Mouse (Mus musculus) ES-Bruce4 (cell line): Measurements from ENCODE around the gene Nudcd3. TPM values are rescaled to one million over a fixed set of nuclear protein-coding genes. Genes with fewer than 3 reads are reported as not detected.

Experiments
- H3K27ac ChIP-seq: 2 replicates; pipeline ENCODE4 v1.5.1; 2012; ENCODE audit warnings: low read length, inconsistent platforms; ENCODE audit not compliant: insufficient read depth
- H3K27me3 ChIP-seq: 2 replicates; pipeline ENCODE4 v1.6.1; 2012; ENCODE audit warnings: mild to moderate bottlenecking, low read length, inconsistent platforms; ENCODE audit not compliant: control insufficient read depth, poor library complexity, insufficient read depth, severe bottlenecking
- H3K36me3 ChIP-seq: 2 replicates; pipeline ENCODE4 v1.6.1; 2012; ENCODE audit warnings: inconsistent platforms, mild to moderate bottlenecking, low read length, moderate library complexity; ENCODE audit not compliant: control insufficient read depth, poor library complexity, insufficient read depth, severe bottlenecking
- H3K4me1 ChIP-seq: one replicate; pipeline ENCODE4 v1.8.1; 2011; ENCODE audit warnings: low read length; ENCODE audit not compliant: control insufficient read depth, insufficient read depth
- H3K4me3 ChIP-seq: 2 replicates; pipeline ENCODE4 v1.5.1; 2011; ENCODE audit warnings: low read depth, mild to moderate bottlenecking, low read length
- H3K9ac ChIP-seq: 2 replicates; pipeline ENCODE4 v1.6.1; 2012; ENCODE audit warnings: low read depth, mild to moderate bottlenecking, inconsistent platforms; ENCODE audit not compliant: poor library complexity, severe bottlenecking
- H3K9me3 ChIP-seq: replicated peaks from 2 replicates; pipeline ENCODE4 v1.6.1; 2012; ENCODE audit warnings: mild to moderate bottlenecking, low read length, inconsistent platforms; ENCODE audit not compliant: control insufficient read depth, poor library complexity, insufficient read depth, severe bottlenecking
- CTCF ChIP-seq: IDR thresholded peaks from one replicate; pipeline ENCODE4 v1.8.1; 2011; ENCODE audit warnings: low read depth, low read length
- EP300 ChIP-seq: IDR thresholded peaks from 2 replicates; pipeline ENCODE4 v1.6.1; 2011; ENCODE audit warnings: low read depth, low read length; ENCODE audit not compliant: insufficient read depth
- POLR2A ChIP-seq: IDR thresholded peaks from one replicate; pipeline ENCODE4 v1.8.1; 2011; ENCODE audit warnings: low read length; ENCODE audit not compliant: insufficient read depth
- polyA plus RNA-seq: library from polyadenylated mRNA; stranded (reverse); fragments of >200 nt; gene quantifications from 2 replicates; pipeline ENCODE4 v1.2.4, GENCODE M21; 2011; ENCODE audit warnings: low read depth; ENCODE audit not compliant: missing spikeins, insufficient read depth, insufficient read length

The Nudcd3 gene
- polyA plus RNA-seq, 1 experiment = 78.2 TPM

- H3K27ac ChIP-seq = no peak overlapping the region
- H3K4me3 ChIP-seq = no peak overlapping the region
- H3K9me3 ChIP-seq = no peaks in the 10 kb centered on the region
- no peak overlapping the region for H3K9ac ChIP-seq
- peaks cover 7% of the 10 kb centered on the region for H3K4me1 ChIP-seq
- no peaks in the 10 kb centered on the region for H3K36me3 ChIP-seq
- no peak for TF ChIP-seq CTCF
- no peak for TF ChIP-seq EP300
- TF ChIP-seq POLR2A = no peak
- no peaks in the 10 kb centered on the region for H3K27me3 ChIP-seq
These were observed 43.6 kb downstream of the Nudcd3 start for GRCm38 (mm10) chr11:6156651-6157050.

GRCm38 (mm10) chr11:6154211-6154701 lies 46.0 kb downstream of the Nudcd3 start:
- TF ChIP-seq POLR2A (no peak), CTCF (no peak), EP300 (0 out of 2 replicates have a peak, but pooled peaks have one; percentile 59)
- peaks cover 17% of the 10 kb centered on the region for H3K9me3 ChIP-seq
- H3K4me1 ChIP-seq = peaks cover 7% of the 10 kb centered on the region
- H3K4me3 ChIP-seq = no peak overlapping the region
- H3K27me3 ChIP-seq = no peaks in the 10 kb centered on the region
- peaks cover 15% of the 10 kb centered on the region for H3K36me3 ChIP-seq
- peak overlapping the region; percentile 39 for H3K27ac ChIP-seq
- no peak overlapping the region for H3K9ac ChIP-seq

- peaks cover 20% of the 10 kb centered on the region for H3K36me3 ChIP-seq
- H3K4me3 ChIP-seq = no peak overlapping the region
- H3K9me3 ChIP-seq = peaks cover 24% of the 10 kb centered on the region
- H3K27ac ChIP-seq = no peak overlapping the region
- peaks cover 7% of the 10 kb centered on the region for H3K4me1 ChIP-seq
- H3K27me3 ChIP-seq = no peaks in the 10 kb centered on the region
- H3K9ac ChIP-seq = no peak overlapping the region
- TF ChIP-seq POLR2A = no peak
- TF ChIP-seq EP300 = no peak
- TF ChIP-seq CTCF = no peak
These were observed 47.4 kb downstream of the Nudcd3 start for GRCm38 (mm10) chr11:6152864-6153263.

- Histone ChIP-seq H3K4me1 (peaks cover 2% of the 10 kb centered on the region), H3K9ac (no peak overlapping the region), H3K4me3 (no peak overlapping the region), H3K27ac (0 out of 2 replicates have a peak overlapping the region, but pooled peaks have one; percentile 6), H3K27me3 (no peaks in the 10 kb centered on the region), H3K36me3 (peaks cover 12% of the 10 kb centered on the region; the same call in 1 of the 2 replicates), H3K9me3 (peaks cover 19% of the 10 kb centered on the region)
- TF ChIP-seq EP300 (no peak), CTCF (no peak), POLR2A (no peak)
These were observed 61.8 kb downstream of the Nudcd3 start for GRCm38 (mm10) chr11:6138233-6138950.

- TF ChIP-seq POLR2A = no peak
- no peak for TF ChIP-seq EP300
- TF ChIP-seq CTCF = no peak
- no peak overlapping the region for H3K4me3 ChIP-seq
These were observed 67.3 kb downstream of the Nudcd3 start for GRCm38 (mm10) chr11:6132886-6133285.

GRCm38 (mm10) chr11:6130578-6130977 lies 69.6 kb downstream of the Nudcd3 start:
- no peaks in the 10 kb centered on the region for H3K27me3 ChIP-seq
- peaks cover 13% of the 10 kb centered on the region for H3K9me3 ChIP-seq
- peaks cover 5% of the 10 kb centered on the region; the same call in 1 of the 2 replicates for H3K36me3 ChIP-seq
- H3K9ac ChIP-seq = no peak overlapping the region
- no peak overlapping the region for H3K4me3 ChIP-seq
- no peak overlapping the region for H3K27ac ChIP-seq
- TF ChIP-seq EP300 (no peak), POLR2A (no peak), CTCF (no peak)
- H3K4me1 ChIP-seq = no peaks in the 10 kb centered on the region

More at GRCm38 (mm10) chr11:6132886-6133285, 67.3 kb downstream of the Nudcd3 start:
- Histone ChIP-seq H3K4me1 (no peaks in the 10 kb centered on the region), H3K36me3 (peaks cover 5% of the 10 kb centered on the region; the same call in 1 of the 2 replicates), H3K9me3 (peaks cover 13% of the 10 kb centered on the region), H3K27ac (no peak overlapping the region), H3K27me3 (no peaks in the 10 kb centered on the region), H3K9ac (no peak overlapping the region)
